Mouse (Mus musculus): ENCODE data around the gene Hadh. TPM values are rescaled to one million over a fixed set of nuclear protein-coding genes. Genes with fewer than 3 reads are reported as not detected.

Gene Hadh
- polyA plus RNA-seq, 1 experiment: 32.0 TPM

DNA sequence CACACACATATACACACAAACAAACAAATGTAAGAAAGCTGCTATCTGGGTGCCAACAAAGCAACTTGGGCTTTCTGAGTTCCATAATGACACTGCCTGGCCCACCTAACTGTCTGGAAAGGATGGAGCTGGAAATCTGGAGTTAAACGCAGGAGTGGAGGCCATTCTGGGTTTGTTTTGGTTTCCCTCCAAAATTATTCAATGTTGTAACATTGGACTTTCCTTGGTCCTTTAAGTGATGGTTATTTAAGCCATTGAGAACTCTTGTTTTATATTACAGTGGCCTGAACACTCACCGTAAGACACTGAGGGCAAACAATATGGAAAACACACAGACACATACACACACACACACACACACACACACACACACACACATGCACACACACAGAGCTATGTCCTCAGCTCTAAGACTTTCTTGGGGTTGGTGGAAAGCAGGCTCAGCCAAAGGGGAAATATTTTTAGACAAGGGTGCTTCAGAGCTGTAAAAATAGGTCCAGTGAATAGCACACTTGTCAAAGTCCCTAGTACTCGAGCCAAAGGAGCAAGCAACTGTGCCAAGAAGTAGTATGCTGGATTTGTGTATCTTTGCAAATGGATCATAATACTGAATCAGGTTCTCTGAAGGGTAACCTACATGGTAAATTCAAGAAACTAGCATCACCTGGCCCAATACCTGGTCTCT, 5.4 kb downstream of the Hadh start:
- TF ChIP-seq POLR2A (IDR thresholded peaks at IDR 0.05; ENCODE audit: borderline replicate concordance, extremely low read depth, insufficient read depth, insufficient read length, poor library complexity, severe bottlenecking): no peak
- no peak for TF ChIP-seq CTCF (IDR thresholded peaks at IDR 0.05; ENCODE audit: borderline replicate concordance, extremely low read depth, insufficient read depth, insufficient read length)
- no peak for DNase-seq (ENCODE audit: low read depth)

DNA sequence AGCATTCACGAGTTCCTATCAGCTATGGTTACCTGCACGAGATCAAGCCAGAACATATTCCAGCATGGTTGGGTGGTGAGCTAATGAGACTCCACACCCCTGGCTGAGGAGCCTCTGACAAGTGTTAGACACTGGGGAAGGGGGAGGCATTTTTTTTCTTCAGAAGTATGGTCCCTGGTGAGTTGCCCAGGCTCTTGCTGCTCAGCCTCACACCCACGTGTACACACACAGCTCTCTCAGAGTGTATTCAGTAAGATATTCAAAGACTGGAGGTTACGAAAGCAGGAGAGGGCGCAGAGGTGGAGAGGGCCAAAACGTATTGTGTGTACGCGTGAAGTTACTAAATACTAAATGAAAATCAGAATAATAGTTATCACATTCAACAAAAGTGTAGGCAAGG, 6.4 kb downstream of the Hadh start:
- DNase-seq (ENCODE audit: low read depth): no peak
- TF ChIP-seq CTCF (IDR thresholded peaks at IDR 0.05; ENCODE audit: borderline replicate concordance, extremely low read depth, insufficient read depth, insufficient read length) (no peak), POLR2A (IDR thresholded peaks at IDR 0.05; ENCODE audit: borderline replicate concordance, extremely low read depth, insufficient read depth, insufficient read length, poor library complexity, severe bottlenecking) (no peak)

DNA sequence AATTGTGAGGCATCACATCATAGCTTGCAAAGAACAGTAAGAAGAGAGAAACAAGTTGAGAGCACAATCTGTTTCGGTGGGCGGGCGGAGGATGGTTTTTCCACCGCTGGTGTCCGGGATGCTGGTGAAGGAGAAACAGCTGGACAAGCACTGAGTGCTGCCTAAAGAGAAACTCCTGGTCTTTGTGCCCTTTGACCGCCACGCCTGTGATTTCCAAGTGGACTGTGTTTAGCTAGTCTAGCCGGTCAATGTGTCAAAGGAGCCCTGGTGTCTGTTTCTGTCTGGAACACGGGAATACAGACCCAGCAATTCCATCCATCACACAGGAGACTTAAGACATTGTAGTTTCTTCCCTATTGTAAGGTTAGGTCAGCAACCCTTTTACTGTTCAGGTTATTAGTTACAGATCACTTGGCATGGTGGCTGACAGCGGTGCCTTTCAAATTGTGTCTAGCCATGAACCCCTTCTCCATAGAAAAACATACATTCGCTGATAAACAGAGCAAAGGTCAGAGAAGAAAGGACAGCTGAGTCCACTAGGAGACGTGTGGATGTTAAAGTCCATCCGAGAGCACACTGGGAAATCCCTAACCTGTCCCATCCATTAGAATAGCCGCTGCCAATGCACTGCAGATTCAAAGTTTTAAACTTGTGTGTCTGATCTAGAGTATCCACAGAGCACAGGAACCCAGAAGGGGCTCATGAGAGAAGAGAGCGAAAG, 8.0 kb downstream of the Hadh start:
- TF ChIP-seq CTCF (IDR thresholded peaks at IDR 0.05; ENCODE audit: borderline replicate concordance, extremely low read depth, insufficient read depth, insufficient read length): no peak
- no peak for TF ChIP-seq POLR2A (IDR thresholded peaks at IDR 0.05; ENCODE audit: borderline replicate concordance, extremely low read depth, insufficient read depth, insufficient read length, poor library complexity, severe bottlenecking)
- no peak for DNase-seq (ENCODE audit: low read depth)

- DNase-seq (ENCODE audit: low read depth): no peak
- TF ChIP-seq CTCF (IDR thresholded peaks at IDR 0.05; ENCODE audit: borderline replicate concordance, extremely low read depth, insufficient read depth, insufficient read length): no peak
- no peak for TF ChIP-seq POLR2A (IDR thresholded peaks at IDR 0.05; ENCODE audit: borderline replicate concordance, extremely low read depth, insufficient read depth, insufficient read length, poor library complexity, severe bottlenecking)
Observed at GRCm38 (mm10) chr3:131260418-131260817, 11.5 kb downstream of the Hadh start.

- no peak for TF ChIP-seq POLR2A (IDR thresholded peaks at IDR 0.05; ENCODE audit: borderline replicate concordance, extremely low read depth, insufficient read depth, insufficient read length, poor library complexity, severe bottlenecking)
- TF ChIP-seq CTCF (IDR thresholded peaks at IDR 0.05; ENCODE audit: borderline replicate concordance, extremely low read depth, insufficient read depth, insufficient read length): no peak
- DNase-seq (ENCODE audit: low read depth): no peak
Observed at GRCm38 (mm10) chr3:131259392-131259965, 12.4 kb downstream of the Hadh start.

DNA sequence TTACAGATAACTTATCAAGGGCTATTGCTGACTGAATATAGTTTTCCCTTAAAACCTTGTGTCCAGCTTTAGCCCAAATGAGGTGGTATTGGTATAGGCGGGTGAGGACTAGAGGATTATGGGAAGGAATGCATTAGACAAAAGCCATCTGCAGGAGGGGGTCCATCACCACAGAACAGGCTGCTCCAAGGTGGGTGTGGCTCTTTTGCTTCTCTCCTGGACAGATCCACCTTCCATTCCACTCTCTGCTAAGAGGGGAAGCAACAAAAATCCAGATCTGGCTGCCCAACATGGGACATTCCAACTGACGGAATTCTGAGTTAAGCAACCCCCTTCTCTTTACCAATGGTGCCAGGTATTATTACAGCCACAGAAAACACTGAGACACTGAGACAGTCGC, 13.0 kb downstream of the Hadh start:
- DNase-seq (ENCODE audit: low read depth): no peak
- no peak for TF ChIP-seq CTCF (IDR thresholded peaks at IDR 0.05; ENCODE audit: borderline replicate concordance, extremely low read depth, insufficient read depth, insufficient read length)
- no peak for TF ChIP-seq POLR2A (IDR thresholded peaks at IDR 0.05; ENCODE audit: borderline replicate concordance, extremely low read depth, insufficient read depth, insufficient read length, poor library complexity, severe bottlenecking)

GRCm38 (mm10) chr3:131255399-131255981, 16.4 kb downstream of the Hadh start:
- no peak for DNase-seq (ENCODE audit: low read depth)
- no peak for TF ChIP-seq POLR2A (IDR thresholded peaks at IDR 0.05; ENCODE audit: borderline replicate concordance, extremely low read depth, insufficient read depth, insufficient read length, poor library complexity, severe bottlenecking)
- TF ChIP-seq CTCF (IDR thresholded peaks at IDR 0.05; ENCODE audit: borderline replicate concordance, extremely low read depth, insufficient read depth, insufficient read length): no peak

DNA sequence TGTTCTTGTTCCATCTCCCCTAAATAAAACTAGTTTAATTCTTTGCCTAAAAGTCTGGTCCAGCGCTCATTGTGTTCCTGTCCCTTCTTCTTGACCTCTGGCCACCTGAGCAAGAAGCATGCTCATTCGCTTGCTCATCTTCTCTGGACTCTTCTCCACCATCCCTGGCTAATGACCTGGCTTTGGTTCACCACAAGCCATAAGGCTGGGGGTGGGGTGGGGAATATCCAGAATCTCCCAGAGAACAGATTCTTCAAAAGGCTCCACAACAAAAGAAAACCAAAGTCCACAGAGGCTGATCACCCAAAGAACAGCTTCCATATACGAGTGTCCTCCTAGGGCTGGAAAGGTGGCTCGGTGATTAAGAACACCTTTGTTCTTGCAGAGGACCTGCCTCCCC, 16.9 kb downstream of the Hadh start:
- no peak for DNase-seq (ENCODE audit: low read depth)
- TF ChIP-seq CTCF (IDR thresholded peaks at IDR 0.05; ENCODE audit: borderline replicate concordance, extremely low read depth, insufficient read depth, insufficient read length) (no peak), POLR2A (IDR thresholded peaks at IDR 0.05; ENCODE audit: borderline replicate concordance, extremely low read depth, insufficient read depth, insufficient read length, poor library complexity, severe bottlenecking) (no peak)

DNA sequence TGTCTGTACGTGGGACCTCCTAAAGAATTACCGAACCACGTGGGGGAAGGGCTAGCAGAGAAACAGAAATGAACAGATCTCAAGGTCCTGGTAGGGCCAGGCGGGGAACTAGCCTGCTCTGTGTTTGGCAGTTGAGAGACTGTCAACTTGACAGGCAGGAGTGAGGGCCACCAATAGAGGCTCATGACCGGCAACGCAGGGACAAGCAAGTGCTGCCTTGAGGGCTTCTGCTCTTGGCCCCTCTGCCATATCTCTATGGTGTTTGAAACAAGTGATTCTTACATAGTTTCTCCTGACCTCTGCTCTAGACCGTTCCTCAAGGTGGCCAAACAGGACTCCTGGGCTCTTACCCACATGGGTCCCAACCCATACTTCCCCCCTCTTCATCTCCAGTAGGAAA, 20.3 kb downstream of the Hadh start:
- no peak for TF ChIP-seq CTCF (IDR thresholded peaks at IDR 0.05; ENCODE audit: borderline replicate concordance, extremely low read depth, insufficient read depth, insufficient read length)
- TF ChIP-seq POLR2A (IDR thresholded peaks at IDR 0.05; ENCODE audit: borderline replicate concordance, extremely low read depth, insufficient read depth, insufficient read length, poor library complexity, severe bottlenecking): no peak
- DNase-seq (ENCODE audit: low read depth): no peak

DNA sequence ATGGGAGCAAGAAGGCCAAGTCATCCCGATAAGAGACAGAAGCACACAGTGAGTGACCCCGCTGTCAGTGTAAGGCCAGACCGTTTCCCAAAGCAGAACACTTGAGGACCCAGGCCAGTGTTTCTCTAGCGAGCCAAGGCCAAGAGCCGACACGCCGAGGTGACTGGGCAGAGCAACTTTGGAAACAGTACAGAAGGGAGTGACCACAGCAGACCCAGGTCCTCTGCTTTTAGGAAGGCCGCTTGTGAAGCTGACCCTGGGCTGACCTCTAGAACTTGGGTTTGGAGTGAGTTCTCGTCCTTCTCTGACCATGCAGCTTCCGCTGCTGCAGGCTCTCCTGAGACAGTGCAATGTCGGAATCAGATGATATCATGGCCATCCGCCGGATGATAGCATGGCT, 20.9 kb downstream of the Hadh start:
- DNase-seq (ENCODE audit: low read depth): no peak
- no peak for TF ChIP-seq CTCF (IDR thresholded peaks at IDR 0.05; ENCODE audit: borderline replicate concordance, extremely low read depth, insufficient read depth, insufficient read length)
- no peak for TF ChIP-seq POLR2A (IDR thresholded peaks at IDR 0.05; ENCODE audit: borderline replicate concordance, extremely low read depth, insufficient read depth, insufficient read length, poor library complexity, severe bottlenecking)

DNA sequence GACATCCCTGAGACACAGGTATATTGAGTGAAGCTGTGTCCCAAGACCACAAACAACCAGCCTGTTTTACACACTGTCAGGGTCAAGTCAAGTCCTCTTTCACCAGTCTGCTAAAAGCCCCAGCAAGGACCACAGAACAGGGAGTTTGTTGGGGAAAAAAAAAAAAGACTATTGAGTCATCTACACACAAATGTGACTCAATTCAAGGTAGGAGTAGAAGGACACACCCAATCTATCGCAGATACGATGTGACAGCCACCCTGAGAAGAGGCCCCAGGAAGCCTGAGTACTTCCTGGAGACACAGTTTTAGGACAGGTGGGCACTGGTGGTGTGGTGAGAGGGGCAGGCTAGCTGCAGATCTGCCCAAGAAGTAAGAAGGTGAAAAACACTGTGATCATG, 21.6 kb downstream of the Hadh start:
- DNase-seq (ENCODE audit: low read depth): no peak
- TF ChIP-seq CTCF (IDR thresholded peaks at IDR 0.05; ENCODE audit: borderline replicate concordance, extremely low read depth, insufficient read depth, insufficient read length) (no peak), POLR2A (IDR thresholded peaks at IDR 0.05; ENCODE audit: borderline replicate concordance, extremely low read depth, insufficient read depth, insufficient read length, poor library complexity, severe bottlenecking) (no peak)
